Mouse (Mus musculus): ENCODE data around the gene Fbxw28.
"Not testable (repeated sequence)": the region's sequence is repeated elsewhere in the genome, so short reads cannot be mapped to it uniquely, and the experiment has no call there.

The Fbxw28 gene

GRCm38 (mm10) chr9:109339559-109339958 is at the start of gene Fbxw28:
Gene Fbxw28 (minus strand): TSS chr9:109339659.
- DNase-seq (ENCODE audit: inconsistent age in 2 of 2, low spot score in 1 of 2): not testable (repeated sequence)

- DNase-seq (ENCODE audit: inconsistent age in 2 of 2, low spot score in 1 of 2): not testable (repeated sequence)
Observed at GRCm38 (mm10) chr9:109287576-109287975, 51.9 kb downstream of the Fbxw28 start, which contains the start of gene Fbxw14. Gene Fbxw14 (minus strand): TSS chr9:109287676.
